Mouse (Mus musculus): ENCODE results near the gene Lats2.

DNA sequence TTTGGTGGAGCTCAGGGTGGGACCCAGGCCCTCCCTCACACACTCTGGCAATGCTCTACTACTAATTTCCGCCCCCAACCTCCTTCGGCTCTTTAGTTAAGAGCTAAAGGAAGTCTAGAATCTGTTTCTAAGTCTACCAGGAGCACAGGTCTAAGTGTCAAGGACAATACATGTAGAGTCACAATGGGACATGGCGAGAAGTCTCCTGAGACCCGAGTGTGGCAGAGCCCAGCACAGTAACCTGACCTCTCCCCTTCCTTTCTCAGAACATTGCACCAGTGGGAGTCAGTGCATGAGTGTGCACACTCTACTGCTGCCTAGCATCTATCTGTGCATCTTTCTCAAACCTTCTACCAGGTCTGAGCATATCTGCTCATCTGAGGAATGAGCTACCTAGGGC is 52.4 kb downstream of the Lats2 start:
- TF ChIP-seq CTCF (IDR thresholded peaks at IDR 0.05; ENCODE audit: borderline replicate concordance, insufficient read depth, low read length) = no peak
- no peak for TF ChIP-seq POLR2A (IDR thresholded peaks at IDR 0.05; ENCODE audit: low read depth, low read length)

All from embryonic fibroblast, embryonic 13.5 days (primary cell).